Mouse (Mus musculus) CD8-positive naive resting alpha-beta T cell, adult 2 months (primary cell): ENCODE measurements around the gene Oser1.
"Not testable (repeated sequence)": the region's sequence is repeated elsewhere in the genome, so short reads cannot be mapped to it uniquely, and the experiment has no call there.

ENCODE experiments used
- DNase-seq, 2 experiments: peaks; one replicate each; pipeline ENCODE4 v3.0.0; 2022; ENCODE audit warnings: low read depth in 2 of 2, low spot score in 2 of 2

Oser1 gene

DNA sequence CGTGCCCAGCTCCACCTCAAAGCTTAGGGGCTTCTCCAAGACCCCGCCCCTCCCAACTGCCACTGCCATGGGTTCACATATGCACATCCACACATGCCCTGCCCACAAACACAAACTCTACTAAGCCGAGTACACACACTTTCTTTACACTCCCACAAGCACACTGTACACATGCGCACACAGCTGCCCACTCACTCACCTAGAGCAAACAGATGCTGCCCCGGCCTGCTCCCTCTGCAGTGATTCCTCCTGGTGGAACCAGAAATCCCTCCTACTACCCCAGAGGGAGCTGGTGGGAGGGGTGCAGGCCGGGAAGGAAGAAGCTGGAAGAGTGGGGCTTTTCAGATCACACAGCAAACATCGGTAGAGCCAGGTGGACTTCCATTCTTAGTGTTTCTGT, 19.5 kb upstream of the Oser1 start:
- DNase-seq, result no peak

DNA sequence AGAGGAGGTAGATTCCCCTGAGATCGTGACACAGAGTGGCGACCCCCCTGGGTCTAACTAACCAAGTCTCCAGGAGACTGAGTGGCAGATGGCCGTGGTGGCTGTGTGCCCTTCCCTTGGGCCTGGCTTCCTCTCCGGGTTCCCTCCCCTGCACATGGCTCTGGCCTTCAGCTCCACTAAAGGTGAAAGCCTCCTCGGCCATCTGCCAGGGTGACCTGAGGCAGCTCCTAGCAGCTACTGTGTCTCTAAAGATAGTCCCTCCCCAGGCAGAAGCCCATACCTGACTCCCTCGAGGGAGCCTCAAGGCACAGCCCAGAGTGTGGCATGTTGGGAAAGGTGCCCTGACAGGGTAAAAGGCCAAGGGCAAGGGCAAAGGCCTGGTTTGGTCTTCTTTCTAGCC, 19.0 kb upstream of the Oser1 start:
- DNase-seq, result no peak

GRCm38 (mm10) chr2:163439488-163439887, 15.0 kb upstream of the Oser1 start:
- DNase-seq, result no peak

DNA sequence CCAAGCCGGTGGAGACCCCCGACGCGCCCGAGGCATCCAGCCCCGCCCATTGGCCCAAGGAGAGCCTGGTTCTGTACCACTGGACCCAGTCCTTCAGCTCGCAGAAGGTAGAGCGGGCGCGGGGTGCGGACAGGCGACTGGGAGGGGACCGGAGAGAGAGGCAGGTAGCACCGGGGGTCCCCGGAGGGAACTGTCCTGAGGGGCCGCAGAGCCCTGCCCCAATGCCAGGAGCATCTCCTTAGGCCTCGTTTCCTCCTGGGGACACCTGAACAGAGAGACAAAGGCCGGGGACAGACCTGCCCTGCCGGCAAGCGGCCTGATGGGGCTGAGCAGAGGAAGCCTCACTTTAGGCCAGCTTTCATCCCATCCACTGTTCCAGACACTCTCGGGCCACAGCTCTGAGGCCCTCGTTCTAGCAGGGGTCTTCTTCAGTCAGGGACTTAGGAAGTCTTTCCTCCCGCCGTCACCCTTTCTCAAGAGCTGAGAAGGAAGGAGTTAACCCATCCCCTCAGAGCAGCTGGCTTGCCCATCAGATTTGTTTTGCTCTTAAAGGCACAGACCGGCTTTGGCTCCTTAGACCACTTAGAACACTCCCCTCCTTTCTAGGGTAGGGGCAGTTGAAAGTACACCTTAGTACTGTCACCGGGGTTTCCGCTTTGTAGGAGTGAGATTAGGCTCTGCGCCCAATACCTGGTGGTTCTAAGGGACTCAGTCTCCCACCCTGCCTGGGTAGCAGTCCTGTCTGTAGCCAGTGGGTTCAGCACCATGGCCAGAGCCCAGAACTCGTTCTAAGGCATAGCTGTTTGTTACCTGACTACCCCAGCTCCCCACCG, 14.3 kb upstream of the Oser1 start:
- no peak for DNase-seq

GRCm38 (mm10) chr2:163438246-163438618, 13.7 kb upstream of the Oser1 start, which contains the start of gene Gdap1l1:
Gene Gdap1l1, plus strand, starts transcription at chr2:163438476.
- DNase-seq, result no peak

- no peak for DNase-seq
Measured at GRCm38 (mm10) chr2:163437800-163438199, 13.3 kb upstream of the Oser1 start.

DNA sequence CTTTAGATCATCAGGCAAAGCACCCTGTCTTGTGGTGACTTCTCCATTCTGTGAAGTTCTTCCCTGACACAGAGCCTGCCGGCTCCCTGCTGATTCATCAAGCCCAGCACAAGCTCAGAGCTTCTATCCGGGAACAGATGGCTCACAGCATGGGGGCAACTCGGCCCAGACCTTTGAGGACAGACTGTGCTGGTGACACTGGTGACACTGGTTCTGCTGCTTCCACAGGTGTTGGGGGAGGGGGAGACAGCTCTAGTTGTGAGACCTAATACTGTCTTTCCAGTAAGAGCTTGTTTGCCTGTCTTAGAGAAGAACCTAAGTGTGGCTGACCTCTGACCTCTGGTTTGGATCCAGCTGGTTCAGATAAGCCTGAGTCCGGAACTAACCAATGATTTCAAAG, 9.5 kb upstream of the Oser1 start:
- DNase-seq, result no peak

DNA sequence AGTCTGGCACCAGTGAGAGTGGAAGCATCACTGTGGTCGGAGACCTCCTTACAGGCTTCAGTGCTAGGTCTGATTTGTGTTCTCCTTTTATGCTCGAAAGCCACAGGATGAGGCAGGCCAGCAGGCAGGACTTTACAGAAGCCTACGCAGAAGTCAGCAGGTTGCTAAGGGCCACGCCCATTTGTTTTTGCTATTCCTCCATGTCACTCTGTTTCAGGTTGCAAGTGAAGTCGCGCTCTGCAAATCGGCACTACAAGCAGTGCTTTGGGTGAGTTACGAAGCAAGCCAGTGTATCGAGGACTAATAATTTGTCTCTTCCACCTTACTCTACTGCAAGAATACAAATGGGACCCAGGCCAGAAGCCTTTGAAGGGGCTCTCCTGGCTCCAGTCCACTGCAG, 6.8 kb upstream of the Oser1 start:
- DNase-seq, result no peak

DNA sequence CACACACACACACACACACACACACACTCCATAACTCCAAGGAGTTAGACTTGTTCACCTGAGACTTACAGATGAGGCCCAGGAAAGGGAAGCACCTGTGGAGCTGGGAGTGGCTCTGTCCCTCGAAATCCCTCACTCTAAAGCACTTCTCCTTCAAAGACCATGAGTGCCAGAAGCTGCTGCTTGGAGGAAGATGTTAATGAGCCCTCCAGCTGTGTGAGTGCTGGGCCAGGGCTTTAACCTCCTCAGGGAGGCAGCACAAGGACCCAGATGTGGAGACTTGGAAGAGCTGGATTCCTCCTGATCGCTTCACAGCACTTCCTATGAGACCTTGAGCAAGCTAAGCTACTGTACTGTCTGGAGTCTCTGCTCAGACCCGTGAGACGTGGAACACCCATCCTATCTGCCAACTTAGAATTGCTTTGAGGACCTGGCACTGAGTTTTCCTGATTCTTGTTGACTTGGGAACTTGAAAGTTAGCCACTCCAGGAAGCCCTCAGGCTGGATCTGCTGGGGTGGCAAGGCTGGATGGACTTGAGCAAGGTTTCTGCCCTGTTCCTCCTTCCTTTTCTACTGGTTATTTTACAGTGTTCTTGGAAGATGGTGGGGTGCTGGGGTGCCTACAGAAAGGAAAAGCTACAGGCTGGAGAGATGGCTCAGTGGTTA, 4.0 kb upstream of the Oser1 start:
- DNase-seq, result no peak

GRCm38 (mm10) chr2:163422895-163423660, 1.4 kb downstream of the Oser1 start:
- DNase-seq, result no peak

DNA sequence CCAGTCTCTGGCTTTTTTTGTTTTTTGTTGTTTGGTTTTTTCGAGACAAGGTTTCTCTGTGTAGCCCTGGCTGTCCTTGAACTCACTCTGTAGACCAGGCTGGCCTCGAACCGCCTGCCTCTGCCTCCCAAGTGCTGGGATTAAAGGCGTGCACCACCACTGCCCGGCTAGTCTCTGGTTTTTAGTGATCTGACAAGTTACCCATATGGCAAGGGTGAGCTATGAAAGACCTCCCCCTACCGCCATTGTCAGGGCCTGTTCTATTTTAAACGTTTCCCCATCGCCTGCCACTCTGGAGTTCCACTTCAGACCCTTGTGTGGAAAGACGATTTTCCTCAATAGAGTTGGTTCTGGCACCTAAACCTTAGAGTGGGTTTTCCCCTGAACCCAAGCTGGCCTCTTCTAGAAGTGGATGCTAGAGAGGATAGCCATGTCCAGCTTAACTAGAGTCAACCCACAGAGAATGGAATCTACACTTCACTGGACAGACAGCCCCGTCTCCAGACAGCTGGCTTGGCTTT, 4.1 kb downstream of the Oser1 start:
- no peak for DNase-seq

DNA sequence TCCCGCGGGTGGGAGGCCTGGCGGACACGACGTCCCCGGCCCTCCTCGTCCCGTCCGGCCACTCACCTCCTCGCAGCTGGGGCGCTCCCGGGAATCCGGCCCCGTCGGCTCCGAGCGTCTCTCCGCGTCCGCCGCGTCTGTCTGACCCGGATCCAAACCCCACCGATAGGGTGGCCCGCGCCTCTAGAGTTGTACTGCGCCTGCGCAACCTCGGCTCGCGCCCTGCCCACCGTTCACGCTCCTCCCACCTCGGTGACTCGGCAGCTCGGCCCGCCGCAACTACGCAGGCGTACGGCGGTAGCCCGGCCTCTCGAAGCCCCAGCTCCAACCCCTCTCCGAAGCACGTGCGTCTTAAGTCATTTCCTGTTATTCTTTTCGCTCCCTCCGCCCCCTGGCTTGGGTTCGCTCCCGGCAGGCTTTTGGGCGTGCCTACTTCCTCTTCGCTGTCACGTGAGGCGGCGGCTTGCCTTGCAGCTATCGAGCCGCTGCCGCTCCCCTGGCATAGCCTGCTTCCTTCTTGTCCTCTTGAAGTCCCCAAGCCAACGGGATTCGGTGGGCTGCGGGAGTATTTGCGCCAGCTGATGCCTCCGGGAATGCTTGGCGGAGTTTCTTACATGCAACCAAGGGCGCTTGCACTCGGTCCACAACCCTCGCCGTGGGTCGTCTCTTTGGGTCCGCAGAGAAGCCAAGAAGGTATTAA, 5.0 kb downstream of the Oser1 start:
- DNase-seq, result peak; percentile 100

DNA sequence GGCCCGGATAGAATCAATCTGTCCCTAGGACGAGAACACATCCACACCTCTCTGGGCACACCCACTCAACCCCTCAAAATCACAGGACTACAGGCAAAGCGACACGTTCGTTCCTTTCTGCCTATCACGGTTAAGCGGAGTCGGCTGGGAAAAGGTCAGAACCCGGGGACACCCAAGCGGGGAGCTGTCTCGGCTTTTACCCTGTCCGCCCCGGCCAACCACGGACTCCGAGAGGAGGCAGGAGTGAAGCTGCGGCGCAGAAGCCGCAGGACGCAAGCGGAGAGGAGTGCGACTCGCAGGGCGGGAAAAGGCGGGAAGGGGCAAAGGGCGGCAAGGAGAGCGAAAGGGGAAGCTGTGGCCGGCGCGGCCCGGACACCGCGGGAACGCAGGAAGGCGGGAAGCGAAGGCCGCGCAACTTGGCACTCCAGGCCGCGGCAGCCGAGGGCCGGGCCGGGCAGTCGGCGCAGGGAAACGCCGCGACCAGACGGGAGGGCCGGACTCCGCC, 5.6 kb downstream of the Oser1 start:
- DNase-seq, result peak; percentile 38 to 41

DNA sequence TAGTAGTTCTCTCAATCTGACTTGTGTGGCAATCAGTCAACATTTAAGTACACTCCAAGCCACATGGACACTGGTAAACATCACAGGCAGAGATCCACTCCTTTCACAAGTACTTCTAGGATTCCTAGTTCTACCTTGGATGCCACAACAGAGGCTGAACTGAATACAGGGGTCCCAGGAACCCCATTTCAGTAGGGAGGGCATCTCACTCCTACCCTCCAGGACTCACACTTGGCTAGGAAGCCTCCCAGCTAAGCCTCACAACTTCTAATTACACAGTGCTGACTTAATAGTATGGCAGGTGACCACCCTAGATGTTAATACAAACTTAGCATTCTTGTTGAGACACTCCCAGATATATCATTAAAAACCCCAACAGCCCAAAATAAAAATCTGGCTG, 6.7 kb downstream of the Oser1 start:
- DNase-seq, result no peak

GRCm38 (mm10) chr2:163417026-163417425, 7.5 kb downstream of the Oser1 start:
- DNase-seq, result no peak

DNA sequence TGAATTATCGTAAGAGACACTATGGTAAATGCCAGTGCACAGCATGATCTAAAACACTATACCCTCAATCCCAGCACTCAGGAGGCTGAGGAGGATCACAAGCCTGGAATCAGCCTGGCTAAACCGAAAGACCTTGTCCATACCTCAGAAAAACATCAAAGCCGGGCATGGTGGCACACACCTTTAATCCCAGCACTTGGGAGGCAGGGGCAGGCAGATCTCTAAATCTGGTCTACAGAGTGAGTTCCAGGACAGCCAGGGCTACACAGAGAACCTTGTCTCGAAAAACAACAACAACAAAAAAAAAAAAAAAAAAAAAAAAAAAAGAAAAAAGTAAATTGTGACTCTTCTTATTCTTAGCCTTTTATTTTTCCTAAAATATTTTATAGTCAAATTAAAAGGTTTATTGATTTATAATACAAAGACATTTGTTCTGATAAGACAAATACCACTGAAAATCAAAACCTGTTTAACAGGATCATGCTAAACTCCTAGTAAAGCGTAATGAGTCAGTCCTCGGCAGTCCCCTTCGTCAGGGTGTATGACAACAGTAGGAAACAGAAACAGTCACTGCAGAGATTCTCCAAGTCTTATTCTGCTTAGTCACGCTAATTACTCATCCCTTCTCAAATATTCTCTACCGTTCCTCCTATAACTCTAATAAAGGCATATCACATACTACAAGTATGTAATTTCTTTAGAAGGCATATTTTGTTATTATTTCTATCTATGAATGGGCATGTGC, 11.5 kb downstream of the Oser1 start:
- no peak for DNase-seq

DNA sequence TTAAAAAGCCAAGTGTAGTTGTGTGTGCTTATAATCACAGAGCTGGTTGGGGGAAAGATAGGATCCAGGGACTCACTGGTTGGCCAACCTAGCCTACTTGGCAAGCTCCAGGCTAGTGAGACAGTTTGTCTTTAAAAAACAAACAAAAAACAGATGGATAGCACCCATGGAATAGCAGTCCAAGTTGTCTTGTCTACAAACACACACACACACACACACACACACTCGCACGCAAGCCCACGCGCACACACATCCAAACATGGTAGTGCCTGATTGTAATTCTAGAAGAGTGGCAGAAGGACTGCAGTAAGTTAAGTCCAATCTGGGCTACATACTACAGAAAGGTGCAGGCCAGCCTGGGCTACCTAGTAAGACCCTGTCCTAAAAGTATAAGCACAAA, 12.1 kb downstream of the Oser1 start:
- DNase-seq, result no peak

- DNase-seq, result no peak
Measured at GRCm38 (mm10) chr2:163411840-163412239, 12.7 kb downstream of the Oser1 start.

GRCm38 (mm10) chr2:163411344-163411743, 13.2 kb downstream of the Oser1 start:
- not testable (repeated sequence) for DNase-seq

DNA sequence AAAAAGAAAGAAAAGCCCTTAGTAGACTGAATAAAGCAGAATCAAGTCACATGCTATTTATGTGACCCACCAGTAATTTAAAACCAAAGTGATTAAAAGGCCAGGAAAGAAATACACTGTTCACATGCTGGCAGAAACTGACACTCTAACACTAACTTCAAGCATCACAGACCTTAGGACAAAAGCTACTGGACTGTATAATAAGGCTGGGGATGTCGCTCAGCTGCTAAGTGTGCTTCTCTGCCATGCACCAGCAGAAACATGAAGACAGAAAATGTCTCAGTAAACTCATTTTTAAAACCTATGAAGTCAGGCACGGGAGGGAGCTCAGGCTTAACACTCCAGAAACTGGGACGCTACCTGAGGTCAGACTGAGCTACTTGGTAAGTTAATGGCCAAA, 14.3 kb downstream of the Oser1 start:
- no peak for DNase-seq
